Mouse (Mus musculus) Patski (cell line): ENCODE results near the gene Poldip3. TPM values are rescaled to one million over a fixed set of nuclear protein-coding genes. Genes with fewer than 3 reads are reported as not detected.

ENCODE experiments used
- ATAC-seq: fragments of 100-300 bp; one replicate; pipeline ENCODE4 v1.8.0; 2021
- CTCF ChIA-PET: fragments of 350-600 bp; sonication (Branson Sonifier 250); formaldehyde crosslinking; loops from one replicate; lab custom pipeline; 2022; ENCODE audit warnings: inconsistent platforms; lab: Charles Lee
- POLR2A ChIA-PET: fragments of 350-600 bp; sonication (Branson Sonifier 250); formaldehyde crosslinking; loops from one replicate; lab custom pipeline; 2022; ENCODE audit warnings: antibody characterized with exemption, inconsistent platforms; lab: Charles Lee
- DNase-seq: peaks from one replicate; pipeline ENCODE4 v3.0.0-alpha.2; 2011; ENCODE audit warnings: low read depth, low spot score
- H3K27me3 ChIP-seq: fragments of 371-371 bp; one replicate; pipeline ENCODE4 v1.5.1; 2021
- CTCF ChIP-seq: fragments of 100-300 bp; IDR thresholded peaks from one replicate; pipeline ENCODE4 v1.5.1; 2021
- in situ Hi-C: fragments of 300-500 bp; cut with MboI; formaldehyde crosslinking; loops from 3 replicates; pipeline ENCODE4 v1.11.1; 2018; ENCODE audit warnings: low pct_unique_long_range_greater_than_20kb, mixed read lengths
- polyA plus RNA-seq: library from polyadenylated mRNA; unstranded; gene quantifications from one replicate; pipeline ENCODE4 v1.2.3, GENCODE M21; 2021

Poldip3 gene
- polyA plus RNA-seq, 1 experiment from 2014 or later: 97.2 TPM

GRCm38 (mm10) chr15:83165526-83166315 is 16.5 kb upstream of the Poldip3 start:
- DNase-seq (no peak), ATAC-seq (no peak)
- CTCF ChIA-PET: interaction anchor here (3.0 to 4.0 kb wide), 2 partner anchors 8 to 22 kb away, joined by 10 to 18 read pairs; no protein-coding TSS in a partner anchor
- TF ChIP-seq CTCF: no peak
- POLR2A ChIA-PET: interaction anchor here (1.3 kb wide), 1 partner anchor 10 kb away, joined by 5 read pairs; no protein-coding TSS in a partner anchor
- in situ Hi-C loops: no loop called here
- H3K27me3 ChIP-seq: no peaks in the 10 kb centered on the region

GRCm38 (mm10) chr15:83164971-83165471 is 15.8 kb upstream of the Poldip3 start:
- DNase-seq (no peak), ATAC-seq (no peak)
- POLR2A ChIA-PET: interaction anchor here (1.3 kb wide), 1 partner anchor 9 kb away, joined by 5 read pairs; no protein-coding TSS in a partner anchor
- CTCF ChIA-PET: interaction anchor here (4.0 kb wide), 1 partner anchor 7 kb away, joined by 18 read pairs; no protein-coding TSS in a partner anchor
- in situ Hi-C loops: no loop called here
- H3K27me3 ChIP-seq: no peaks in the 10 kb centered on the region
- no peak for TF ChIP-seq CTCF

- no peak for ATAC-seq
- ChIA-PET CTCF (interaction anchor here (1.5 kb wide), 1 partner anchor 11 kb away, joined by 4 read pairs; no protein-coding TSS in a partner anchor), POLR2A (no interaction called here)
These were observed 13.8 kb upstream of the Poldip3 start for GRCm38 (mm10) chr15:83162818-83163485.

DNA sequence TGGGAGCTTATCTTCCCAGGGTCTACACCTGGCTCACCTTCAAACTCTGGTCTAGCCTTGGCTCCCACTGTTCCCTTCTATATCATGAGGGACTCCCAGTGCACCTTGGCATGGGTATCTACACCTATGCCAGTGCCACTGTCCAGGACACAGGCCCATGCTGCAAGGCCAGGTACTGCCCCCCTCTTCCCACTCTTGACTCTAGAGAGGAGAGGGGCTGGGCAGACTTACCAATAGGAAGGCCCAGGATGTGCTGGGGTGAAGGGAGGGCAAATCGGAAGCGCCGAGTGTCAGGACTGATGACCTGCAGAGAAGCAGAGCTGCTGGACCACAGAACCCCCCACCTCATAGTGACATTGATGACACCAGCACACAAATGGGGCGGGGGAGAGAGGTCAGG is 12.8 kb upstream of the Poldip3 start:
- in situ Hi-C loops: no loop called here
- no peak for DNase-seq
- ChIA-PET POLR2A (no interaction called here), CTCF (interaction anchor here (1.5 kb wide), 1 partner anchor 10 kb away, joined by 4 read pairs; no protein-coding TSS in a partner anchor)
- TF ChIP-seq CTCF: no peak
- no peaks in the 10 kb centered on the region for H3K27me3 ChIP-seq
- no peak for ATAC-seq

More at GRCm38 (mm10) chr15:83162818-83163485, 13.8 kb upstream of the Poldip3 start:
- no peak for TF ChIP-seq CTCF
- in situ Hi-C loops: no loop called here
- no peak for DNase-seq
- H3K27me3 ChIP-seq: no peaks in the 10 kb centered on the region

- DNase-seq (no peak), ATAC-seq (no peak)
- POLR2A ChIA-PET: no interaction called here
- no peak for TF ChIP-seq CTCF
- H3K27me3 ChIP-seq: no peaks in the 10 kb centered on the region
- CTCF ChIA-PET: no interaction called here
- in situ Hi-C loops: no loop called here
These were observed 12.0 kb upstream of the Poldip3 start for GRCm38 (mm10) chr15:83161062-83161748.

GRCm38 (mm10) chr15:83160561-83160960 is 11.4 kb upstream of the Poldip3 start:
- TF ChIP-seq CTCF: no peak
- in situ Hi-C loops: no loop called here
- H3K27me3 ChIP-seq: no peaks in the 10 kb centered on the region
- POLR2A ChIA-PET: no interaction called here
- CTCF ChIA-PET: no interaction called here
- ATAC-seq (no peak), DNase-seq (no peak)

- in situ Hi-C loops: no loop called here
- CTCF ChIA-PET: no interaction called here
- POLR2A ChIA-PET: interaction anchor here (0.6 kb wide), 1 partner anchor 9 kb away, joined by 4 read pairs; no protein-coding TSS in a partner anchor
- no peaks in the 10 kb centered on the region for H3K27me3 ChIP-seq
- DNase-seq: no peak
- ATAC-seq: no peak
- no peak for TF ChIP-seq CTCF
These were observed 10.6 kb upstream of the Poldip3 start for GRCm38 (mm10) chr15:83159823-83160222.

DNA sequence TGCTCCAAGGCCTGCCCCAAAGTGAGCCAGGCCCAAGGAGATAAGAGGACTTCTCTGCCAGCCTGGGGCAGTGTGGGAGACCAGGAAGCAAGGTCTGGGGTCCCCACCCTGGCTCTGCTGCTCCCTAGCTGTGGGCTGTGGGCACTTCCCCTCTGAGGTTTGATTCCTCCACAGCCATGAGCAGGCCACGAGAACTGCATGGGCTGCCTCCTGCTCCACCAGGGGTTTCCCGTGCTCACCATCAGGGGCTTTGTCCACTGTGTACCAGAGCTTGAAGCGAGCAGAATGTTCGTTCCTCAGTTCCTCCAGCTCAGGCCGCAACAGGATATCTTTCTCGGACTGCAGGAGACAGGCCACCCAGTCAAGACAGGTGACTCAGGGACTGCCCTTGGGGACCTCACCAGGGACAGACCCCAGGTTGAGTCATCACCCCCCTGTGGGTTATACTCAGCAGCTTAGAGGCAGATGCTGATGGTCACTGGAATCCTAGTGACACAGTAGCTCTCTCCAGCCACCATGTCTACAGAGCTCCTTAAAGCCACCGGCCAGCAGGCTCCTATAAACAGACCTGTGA is 9.5 kb upstream of the Poldip3 start:
- CTCF ChIA-PET: interaction anchor here (2.6 kb wide), 1 partner anchor 8 kb away, joined by 18 read pairs; no protein-coding TSS in a partner anchor
- in situ Hi-C loops: no loop called here
- POLR2A ChIA-PET: no interaction called here
- no peaks in the 10 kb centered on the region for H3K27me3 ChIP-seq
- ATAC-seq: no peak
- DNase-seq: no peak
- TF ChIP-seq CTCF: no peak

- in situ Hi-C loops: no loop called here
- no peak for DNase-seq
- no peak for TF ChIP-seq CTCF
- no peak for ATAC-seq
- no peaks in the 10 kb centered on the region for H3K27me3 ChIP-seq
- CTCF ChIA-PET: interaction anchor here (1.6 to 2.6 kb wide), 6 partner anchors 9 to 174 kb away, joined by 4 to 18 read pairs (median 5); no protein-coding TSS in a partner anchor
- POLR2A ChIA-PET: no interaction called here
These were observed 8.5 kb upstream of the Poldip3 start for GRCm38 (mm10) chr15:83157667-83158064.
